Mouse (Mus musculus) C3H10T1/2 (cell line): ENCODE results near the gene Arhgef2. TPM values are rescaled to one million over a fixed set of nuclear protein-coding genes. Genes with fewer than 3 reads are reported as not detected.

Source experiments
- polyA plus RNA-seq, 2 experiments: library from polyadenylated mRNA; unstranded; fragments of >200 nt; fragmentation: generic; extraction: Trizol; gene quantifications; one replicate each; pipeline ENCODE4 v1.2.1; 2012; ENCODE audit warnings: missing spikeins in 2 of 2

Gene Arhgef2
- polyA plus RNA-seq, result 10 to 100 TPM; 17.2 to 54.4 TPM

GRCm38 (mm10) chr3:88605666-88606065 is at the start of gene Arhgef2:
Gene Arhgef2 (plus strand): TSS chr3:88605966.

GRCm38 (mm10) chr3:88575540-88575939 is 30.2 kb upstream of the Arhgef2 start, which contains the start of gene Ssr2:
Gene Ssr2 (plus strand): TSS chr3:88575876.

GRCm38 (mm10) chr3:88652846-88653515 is 47.2 kb downstream of the Arhgef2 start, which contains the start of gene Rxfp4:
Gene Rxfp4 (minus strand): TSS chr3:88653142.

DNA sequence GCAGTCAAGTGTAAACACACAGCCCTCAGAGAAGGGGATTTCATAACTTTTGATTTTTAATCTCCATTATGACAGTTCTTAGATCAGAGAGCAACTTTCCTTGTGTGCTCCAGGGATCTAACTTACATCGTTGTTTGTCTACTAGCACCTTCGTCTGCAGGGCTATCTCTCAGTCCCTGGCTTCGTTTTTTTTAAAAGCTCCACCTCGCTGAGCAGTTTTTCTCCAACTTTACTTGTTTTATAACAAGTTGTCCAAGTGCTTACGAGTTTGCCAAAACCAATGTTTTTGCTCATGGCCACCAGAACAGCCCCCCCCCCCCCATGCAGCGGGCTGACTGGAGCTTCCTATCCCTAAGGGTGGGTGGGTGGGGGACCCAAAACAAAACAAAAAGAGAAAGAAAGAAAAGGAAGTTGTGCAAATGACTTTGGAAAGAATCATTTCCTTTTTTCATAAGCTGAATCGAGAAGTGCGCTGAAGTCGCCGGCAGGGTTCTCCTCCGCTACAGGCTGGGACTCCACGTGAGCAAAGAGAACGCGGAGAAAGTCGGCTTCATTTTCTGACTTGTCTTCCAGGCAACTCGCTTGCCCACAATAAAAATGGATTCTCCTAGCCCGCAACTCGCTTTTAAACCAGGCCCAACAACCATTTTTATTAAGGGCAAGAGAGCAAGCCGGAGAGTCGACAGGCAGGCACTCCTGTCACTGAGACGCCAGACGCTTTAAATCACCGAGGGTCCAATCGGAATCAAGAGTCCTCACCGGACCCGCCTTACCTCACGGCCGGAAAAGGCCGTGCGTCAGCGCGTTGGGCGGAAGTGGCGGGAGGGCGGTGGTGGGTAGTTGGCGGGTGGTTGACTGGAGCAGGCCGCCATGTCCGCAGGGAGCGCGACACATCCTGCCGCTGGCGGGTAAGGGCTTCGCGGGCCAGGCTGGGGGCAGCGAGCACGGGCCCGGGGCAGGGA is 79.5 kb downstream of the Arhgef2 start, which contains the start of gene Khdc4:
Khdc4 (plus strand) TSS at position 824 of the 962 bp plus-strand sequence.

Other genes with a start within 250 kb of the Arhgef2 start
- gene Paqr6, start 241.4 kb upstream of the Arhgef2 start, polyA plus RNA-seq, result not detected
- gene Bglap3, start 233.2 kb upstream of the Arhgef2 start, polyA plus RNA-seq, result under 1 TPM; 0.14 to 0.27 TPM
- under 1 TPM; 0.18 to 0.38 TPM for gene Bglap2, start 227.3 kb upstream of the Arhgef2 start, polyA plus RNA-seq
- under 1 TPM; 0.22 to 0.27 TPM for gene Bglap, start 221.5 kb upstream of the Arhgef2 start, polyA plus RNA-seq
- gene Pmf1, start 195.6 kb upstream of the Arhgef2 start, polyA plus RNA-seq, result 100 to 1,000 TPM; 110 to 188 TPM
- 10 to 100 TPM in 1 of 2 experiments, 1 to 10 TPM in 1; 7.9 to 21.7 TPM for gene Slc25a44, start 180.8 kb upstream of the Arhgef2 start, polyA plus RNA-seq
- 1 to 10 TPM in 1 of 2 experiments, under 1 TPM in 1; 0.44 to 2.2 TPM for gene Sema4a, start 144.8 kb upstream of the Arhgef2 start, polyA plus RNA-seq
- 1,000 to 10,000 TPM in 1 of 2 experiments, 100 to 1,000 TPM in 1; 785 to 1,633 TPM for gene Lmna, start 96.0 kb upstream of the Arhgef2 start, polyA plus RNA-seq
- 10 to 100 TPM in 1 of 2 experiments, 1 to 10 TPM in 1; 1.7 to 18.5 TPM for gene Mex3a, start 73.6 kb upstream of the Arhgef2 start, polyA plus RNA-seq
- under 1 TPM in 1 of 2 experiments, not detected in 1; 0.12 TPM for gene Rab25, start 57.7 kb upstream of the Arhgef2 start, polyA plus RNA-seq
- 100 to 1,000 TPM in 1 of 2 experiments, 10 to 100 TPM in 1; 61.0 to 244 TPM for gene Lamtor2, start 52.9 kb upstream of the Arhgef2 start, polyA plus RNA-seq
- 10 to 100 TPM; 21.9 to 24.2 TPM for gene Ubqln4, start 52.2 kb upstream of the Arhgef2 start, polyA plus RNA-seq
- gene Ssr2, start 30.1 kb upstream of the Arhgef2 start, polyA plus RNA-seq, result 100 to 1,000 TPM; 288 to 443 TPM
- under 1 TPM in 1 of 2 experiments, not detected in 1; 0.05 TPM for gene Rxfp4, start 47.2 kb downstream of the Arhgef2 start, polyA plus RNA-seq
- gene Khdc4, start 79.8 kb downstream of the Arhgef2 start, polyA plus RNA-seq, result 10 to 100 TPM in 1 of 2 experiments, 1 to 10 TPM in 1; 1.5 to 16.2 TPM
- gene Rit1, start 110.9 kb downstream of the Arhgef2 start, polyA plus RNA-seq, result 10 to 100 TPM; 28.8 to 63.7 TPM
- gene Syt11, start 169.2 kb downstream of the Arhgef2 start, polyA plus RNA-seq, result 1 to 10 TPM in 1 of 2 experiments, under 1 TPM in 1; 0.20 to 5.2 TPM
- gene Gon4l, start 229.3 kb downstream of the Arhgef2 start, polyA plus RNA-seq, result 10 to 100 TPM in 1 of 2 experiments, 1 to 10 TPM in 1; 2.0 to 11.5 TPM